Mouse (Mus musculus) cortical plate, adult 2 months (tissue): Measurements from ENCODE around the gene Fgfr2. TPM values are rescaled to one million over a fixed set of nuclear protein-coding genes. Genes with fewer than 3 reads are reported as not detected.

Experiments used
- H3K27ac ChIP-seq: fragments of 200-500 bp; 2 replicates; pipeline ENCODE4 v1.5.1; 2012; ENCODE audit warnings: low read length, control low read depth, inconsistent platforms; ENCODE audit not compliant: insufficient read depth
- H3K4me1 ChIP-seq: fragments of 200-500 bp; 2 replicates; pipeline ENCODE4 v1.6.1; 2011; ENCODE audit warnings: low read length; ENCODE audit not compliant: control insufficient read depth, insufficient read depth
- H3K4me3 ChIP-seq: fragments of 200-500 bp; 2 replicates; pipeline ENCODE4 v1.5.1; 2011; ENCODE audit warnings: mild to moderate bottlenecking, low read length, control low read depth; ENCODE audit not compliant: insufficient read depth
- CTCF ChIP-seq: fragments of 200-500 bp; IDR thresholded peaks from 2 replicates; pipeline ENCODE4 v1.5.1; 2011; ENCODE audit warnings: mild to moderate bottlenecking, control low read depth, low read length; ENCODE audit not compliant: insufficient read depth; ENCODE audit errors: extremely low read depth
- POLR2A ChIP-seq: fragments of 200-500 bp; IDR thresholded peaks from 2 replicates; pipeline ENCODE4 v1.6.1; 2011; ENCODE audit warnings: mild to moderate bottlenecking, low read length, control low read depth; ENCODE audit not compliant: insufficient read depth; ENCODE audit errors: extremely low read depth
- polyA plus RNA-seq: library from polyadenylated mRNA; depleted of rRNA; stranded (reverse); fragments of >200 nt; gene quantifications from 2 replicates; pipeline ENCODE4 v1.2.3, GENCODE M21; 2012

Gene Fgfr2
- polyA plus RNA-seq, 1 experiment, result 50.4 TPM

- no peaks in the 10 kb centered on the region for H3K4me1 ChIP-seq
- no peak overlapping the region for H3K27ac ChIP-seq
- TF ChIP-seq CTCF (no peak), POLR2A (no peak)
- H3K4me3 ChIP-seq, result no peak overlapping the region
Observed at GRCm38 (mm10) chr7:132697258-132697796, 425.8 kb downstream of the Fgfr2 start.

- no peak for TF ChIP-seq CTCF
- no peak for TF ChIP-seq POLR2A
Observed at GRCm38 (mm10) chr7:132693561-132693960, 429.6 kb downstream of the Fgfr2 start.

DNA sequence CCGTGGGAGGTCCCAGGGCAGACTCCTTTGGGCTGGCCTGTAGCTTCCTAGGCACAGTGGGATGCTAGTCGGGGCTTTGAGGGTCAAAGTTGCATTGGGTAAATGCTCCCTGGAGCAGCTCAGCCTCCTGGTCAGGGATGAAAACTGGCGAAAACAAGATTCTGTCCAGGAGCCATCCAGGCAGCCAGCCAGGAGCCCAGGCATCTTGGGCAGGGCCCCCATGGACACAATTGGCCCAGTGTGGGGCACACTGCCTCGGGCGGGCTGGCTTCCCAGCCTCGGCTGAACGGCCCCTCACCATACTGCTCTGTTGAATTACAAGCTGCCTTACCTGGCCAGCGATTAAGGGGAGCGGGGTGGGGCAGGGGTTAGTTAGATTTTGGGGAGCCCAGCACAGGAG is 430.4 kb downstream of the Fgfr2 start:
- H3K4me3 ChIP-seq, result no peak overlapping the region
- TF ChIP-seq CTCF (no peak), POLR2A (no peak)
- H3K4me1 ChIP-seq, result no peaks in the 10 kb centered on the region
- H3K27ac ChIP-seq, result no peak overlapping the region

More at GRCm38 (mm10) chr7:132693561-132693960, 429.6 kb downstream of the Fgfr2 start:
- H3K4me3 ChIP-seq, result no peak overlapping the region
- H3K27ac ChIP-seq, result no peak overlapping the region
- H3K4me1 ChIP-seq, result no peaks in the 10 kb centered on the region

DNA sequence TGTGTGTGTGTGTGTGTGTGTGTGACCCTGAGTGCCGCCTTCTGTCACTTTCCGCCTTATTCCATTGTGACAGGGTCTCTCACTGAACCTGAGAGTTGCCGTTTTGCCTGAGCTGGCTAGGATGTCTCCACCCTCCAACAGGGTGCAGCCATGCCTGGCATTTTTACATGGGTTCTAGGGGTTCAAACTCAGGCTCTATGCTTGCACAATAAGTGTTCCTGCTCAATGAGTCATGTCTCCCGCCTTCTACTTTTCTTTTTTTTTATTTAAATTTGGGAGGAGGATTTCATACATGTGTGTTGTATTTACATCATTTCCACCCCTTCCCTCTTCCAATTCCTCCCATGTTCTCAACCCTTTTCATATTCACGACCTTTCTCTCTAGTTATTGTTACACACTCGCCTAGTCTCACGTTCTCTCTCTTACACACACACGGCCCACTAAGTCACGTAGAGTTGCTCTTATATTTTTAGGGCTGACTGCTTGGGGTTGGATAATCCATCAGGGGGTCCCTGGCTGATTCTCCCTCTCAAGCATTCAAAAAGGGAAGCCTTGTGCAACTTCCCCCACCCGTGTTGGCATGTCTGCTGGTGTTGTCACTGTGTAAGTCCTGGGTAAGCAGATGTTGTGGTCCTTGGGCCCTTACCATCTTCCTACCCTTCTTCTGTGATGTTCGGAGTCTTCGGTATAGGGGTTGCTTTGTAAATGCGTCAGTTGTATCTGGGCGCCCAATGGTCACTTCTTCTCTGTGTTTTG is 432.3 kb downstream of the Fgfr2 start:
- TF ChIP-seq CTCF (no peak), POLR2A (no peak)
- Histone ChIP-seq H3K4me1 (no peaks in the 10 kb centered on the region), H3K4me3 (no peak overlapping the region), H3K27ac (no peak overlapping the region)

- H3K27ac ChIP-seq, result no peak overlapping the region
- no peak for TF ChIP-seq CTCF
- no peak for TF ChIP-seq POLR2A
- H3K4me3 ChIP-seq, result no peak overlapping the region
Observed at GRCm38 (mm10) chr7:132689722-132690121, 433.4 kb downstream of the Fgfr2 start.

GRCm38 (mm10) chr7:132688721-132689120 is 434.4 kb downstream of the Fgfr2 start:
- H3K4me3 ChIP-seq, result no peak overlapping the region
- no peak overlapping the region for H3K27ac ChIP-seq
- H3K4me1 ChIP-seq, result no peaks in the 10 kb centered on the region
- TF ChIP-seq CTCF, result no peak
- no peak for TF ChIP-seq POLR2A

More at GRCm38 (mm10) chr7:132689722-132690121, 433.4 kb downstream of the Fgfr2 start:
- H3K4me1 ChIP-seq, result no peaks in the 10 kb centered on the region

- H3K27ac ChIP-seq, result no peak overlapping the region
- H3K4me1 ChIP-seq, result no peaks in the 10 kb centered on the region
- TF ChIP-seq POLR2A, result no peak
- no peak for TF ChIP-seq CTCF
- no peak overlapping the region for H3K4me3 ChIP-seq
Observed at GRCm38 (mm10) chr7:132687897-132688296, 435.3 kb downstream of the Fgfr2 start.

DNA sequence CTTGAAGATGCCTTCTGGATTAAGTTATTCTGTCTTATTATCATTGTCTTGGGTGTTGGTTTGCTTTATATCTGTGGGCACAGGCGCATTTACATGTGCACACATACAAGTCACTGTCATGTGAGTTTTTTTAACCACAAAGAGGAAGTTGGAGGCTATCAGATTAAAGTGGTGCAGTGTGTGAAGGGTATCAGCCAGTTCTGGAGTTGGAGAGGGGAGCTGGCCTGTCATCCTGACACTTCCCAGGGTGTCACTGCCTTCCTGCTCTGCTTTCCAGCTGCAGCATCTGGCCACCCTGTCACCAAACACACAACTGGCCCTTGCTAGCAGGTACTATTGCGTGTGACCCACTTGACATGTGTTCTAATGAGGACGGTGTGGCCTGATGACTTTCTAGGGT is 436.6 kb downstream of the Fgfr2 start:
- TF ChIP-seq CTCF, result no peak
- no peak for TF ChIP-seq POLR2A
- Histone ChIP-seq H3K27ac (no peak overlapping the region), H3K4me1 (no peaks in the 10 kb centered on the region), H3K4me3 (no peak overlapping the region)

- Histone ChIP-seq H3K27ac (no peak overlapping the region), H3K4me1 (peaks cover 1% of the 10 kb centered on the region; the same call in 1 of the 2 replicates), H3K4me3 (no peak overlapping the region)
- TF ChIP-seq POLR2A, result no peak
- no peak for TF ChIP-seq CTCF
Observed at GRCm38 (mm10) chr7:132683923-132684322, 439.2 kb downstream of the Fgfr2 start.

- no peak overlapping the region for H3K27ac ChIP-seq
- peaks cover 2% of the 10 kb centered on the region; the same call in 1 of the 2 replicates for H3K4me1 ChIP-seq
- no peak overlapping the region for H3K4me3 ChIP-seq
- no peak for TF ChIP-seq CTCF
- no peak for TF ChIP-seq POLR2A
Observed at GRCm38 (mm10) chr7:132682901-132683300, 440.2 kb downstream of the Fgfr2 start.
